Mouse (Mus musculus) liver, embryonic 15.5 days (tissue): ENCODE results near the gene Slc25a47. TPM values are rescaled to one million over a fixed set of nuclear protein-coding genes. Genes with fewer than 3 reads are reported as not detected.
A peak's percentile ranks its signal among the peaks of the same experiment; 100 is the strongest.

Experiments
- ATAC-seq: fragments of 200-750 bp; cut with Nextera tagmentation; 2 replicates; pipeline ENCODE4 v1.8.0; 2017; ENCODE audit warnings: moderate number of reproducible peaks, mild to moderate bottlenecking, moderate library complexity; ENCODE audit not compliant: insufficient read depth
- H3K27ac ChIP-seq: fragments of 300-500 bp; sonication (generic); replicated peaks from 2 replicates; pipeline ENCODE4 v1.5.1; 2015; ENCODE audit warnings: mild to moderate bottlenecking, inconsistent platforms
- H3K27me3 ChIP-seq: fragments of 300-500 bp; sonication (generic); 2 replicates; pipeline ENCODE4 v1.6.1; 2015; ENCODE audit warnings: mild to moderate bottlenecking, inconsistent platforms
- H3K36me3 ChIP-seq: fragments of 300-500 bp; sonication (generic); replicated peaks from 2 replicates; pipeline ENCODE4 v1.6.1; 2015; ENCODE audit warnings: moderate library complexity, mild to moderate bottlenecking, inconsistent platforms
- H3K4me1 ChIP-seq: fragments of 300-500 bp; sonication (generic); replicated peaks from 2 replicates; pipeline ENCODE4 v1.6.1; 2015; ENCODE audit warnings: inconsistent platforms
- H3K4me2 ChIP-seq: fragments of 300-500 bp; sonication (generic); 2 replicates; pipeline ENCODE4 v1.6.1; 2015; ENCODE audit warnings: moderate library complexity, mild to moderate bottlenecking, inconsistent platforms
- H3K4me3 ChIP-seq: fragments of 300-500 bp; sonication (generic); replicated peaks from 2 replicates; pipeline ENCODE4 v1.5.1; 2015; ENCODE audit warnings: mild to moderate bottlenecking, inconsistent platforms
- H3K9ac ChIP-seq: fragments of 300-500 bp; sonication (generic); 2 replicates; pipeline ENCODE4 v1.6.1; 2015; ENCODE audit warnings: moderate library complexity, mild to moderate bottlenecking, inconsistent platforms
- H3K9me3 ChIP-seq: fragments of 300-500 bp; sonication (generic); replicated peaks from 2 replicates; pipeline ENCODE4 v1.6.1; 2016; ENCODE audit warnings: inconsistent platforms
- WGBS: fragments of 180-500 bp; shearing (Covaris S2); methylation state at CpG from one replicate; pipeline ENCODE4 v1.1.7; 2015; ENCODE audit warnings: mixed read lengths; ENCODE audit not compliant: insufficient replicate concordance; 5-methylcytosine and 5-hydroxymethylcytosine counted together
- polyA plus RNA-seq: library from polyadenylated mRNA; unstranded; fragments of >200 nt; fragmentation: Nextera tagmentation; extraction: Ambion mirVana; gene quantifications from 2 replicates; pipeline ENCODE4 v1.2.1, GENCODE M21; 2015

Slc25a47 gene
- polyA plus RNA-seq, 1 experiment from 2014 or later: 13.2 TPM

DNA sequence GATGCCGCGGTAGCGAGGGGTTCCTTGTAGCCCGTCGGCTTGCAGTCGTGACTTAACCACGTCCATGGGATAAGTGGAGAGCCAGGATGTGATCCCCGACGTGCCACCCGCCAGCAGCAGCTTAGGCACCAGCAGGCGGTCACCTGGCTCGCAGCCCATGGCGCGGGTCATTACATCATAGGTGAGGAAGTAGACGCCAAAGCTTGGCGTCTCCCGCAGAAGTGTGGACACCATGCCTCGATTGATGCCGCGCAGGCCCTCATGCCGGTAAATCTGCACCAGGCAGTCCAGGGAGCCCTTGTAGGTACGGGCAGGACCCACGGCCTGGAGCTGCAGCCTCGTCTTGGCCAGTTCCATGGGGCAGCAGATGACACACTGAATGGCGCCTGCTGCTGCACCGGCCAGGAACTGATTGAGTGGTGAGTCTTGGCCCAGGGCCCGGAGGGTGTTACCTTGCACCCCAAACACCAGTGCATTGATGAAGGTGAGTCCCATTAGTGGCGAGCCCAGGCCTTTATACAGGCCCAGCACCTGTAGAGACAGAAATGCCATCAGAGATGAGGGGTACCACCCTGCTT lies 8.8 kb upstream of the Slc25a47 start:
- Histone ChIP-seq H3K27ac (no peak overlapping the region), H3K36me3 (peaks cover 21% of the 10 kb centered on the region; the same call in 1 of the 2 replicates), H3K4me1 (no peaks in the 10 kb centered on the region), H3K27me3 (no peaks in the 10 kb centered on the region), H3K9me3 (no peaks in the 10 kb centered on the region), H3K9ac (no peak overlapping the region), H3K4me2 (no peak overlapping the region), H3K4me3 (no peak overlapping the region)
- ATAC-seq: no peak
- WGBS: 89% methylated on average over 28 of the region's 28 CpGs

GRCm38 (mm10) chr12:108827641-108828040 lies 8.2 kb upstream of the Slc25a47 start:
- Histone ChIP-seq H3K9ac (no peak overlapping the region), H3K4me1 (peaks cover 4% of the 10 kb centered on the region; the same call in 1 of the 2 replicates), H3K36me3 (peaks cover 21% of the 10 kb centered on the region; the same call in 1 of the 2 replicates), H3K9me3 (no peaks in the 10 kb centered on the region), H3K27me3 (no peaks in the 10 kb centered on the region), H3K4me3 (no peak overlapping the region), H3K27ac (no peak overlapping the region), H3K4me2 (no peak overlapping the region)
- 90% methylated on average over 6 of the region's 6 CpGs for WGBS
- no peak for ATAC-seq

GRCm38 (mm10) chr12:108829636-108830035 lies 6.2 kb upstream of the Slc25a47 start:
- no peak overlapping the region for H3K9ac ChIP-seq
- WGBS: 73% methylated on average over 5 of the region's 5 CpGs

DNA sequence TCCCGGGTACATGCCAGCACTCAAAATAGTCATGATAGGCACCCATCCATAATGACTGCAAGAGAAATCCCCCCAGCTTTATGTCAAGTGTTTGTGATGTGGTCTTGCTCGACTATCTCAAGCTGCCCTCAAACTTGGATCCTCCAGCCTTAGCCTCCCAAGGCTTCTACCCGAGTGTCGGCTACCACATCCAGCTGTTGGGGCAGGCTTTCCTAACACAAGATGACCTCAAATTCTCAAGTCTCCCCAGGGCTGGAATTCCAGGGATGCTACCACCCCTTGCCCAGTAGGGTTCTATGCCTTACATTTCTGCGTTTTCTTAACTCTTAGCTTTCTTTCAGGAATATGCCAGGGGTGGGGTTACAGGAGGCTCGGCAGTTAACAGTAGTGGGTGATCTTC lies 5.5 kb upstream of the Slc25a47 start:
- H3K36me3 ChIP-seq: peaks cover 21% of the 10 kb centered on the region; the same call in 1 of the 2 replicates
- no peak for ATAC-seq
- no peak overlapping the region for H3K4me3 ChIP-seq
- 77% methylated on average over 6 of the region's 6 CpGs for WGBS
- H3K4me2 ChIP-seq: no peak overlapping the region
- no peak overlapping the region for H3K27ac ChIP-seq
- peaks cover 13% of the 10 kb centered on the region for H3K4me1 ChIP-seq
- H3K9me3 ChIP-seq: no peaks in the 10 kb centered on the region
- no peak overlapping the region for H3K9ac ChIP-seq
- peaks cover 6% of the 10 kb centered on the region; the same call in 1 of the 2 replicates for H3K27me3 ChIP-seq

More at GRCm38 (mm10) chr12:108829636-108830035, 6.2 kb upstream of the Slc25a47 start:
- Histone ChIP-seq H3K27me3 (peaks cover 3% of the 10 kb centered on the region; the same call in 1 of the 2 replicates), H3K36me3 (peaks cover 21% of the 10 kb centered on the region; the same call in 1 of the 2 replicates), H3K27ac (no peak overlapping the region), H3K4me2 (no peak overlapping the region), H3K9me3 (no peaks in the 10 kb centered on the region), H3K4me1 (peaks cover 6% of the 10 kb centered on the region), H3K4me3 (no peak overlapping the region)
- no peak for ATAC-seq

GRCm38 (mm10) chr12:108831966-108832643 lies 3.7 kb upstream of the Slc25a47 start:
- Histone ChIP-seq H3K9ac (no peak overlapping the region), H3K4me3 (no peak overlapping the region), H3K27me3 (peaks cover 6% of the 10 kb centered on the region; the same call in 1 of the 2 replicates), H3K27ac (no peak overlapping the region), H3K4me2 (no peak overlapping the region), H3K9me3 (no peaks in the 10 kb centered on the region), H3K4me1 (peaks cover 31% of the 10 kb centered on the region), H3K36me3 (peaks cover 12% of the 10 kb centered on the region; the same call in 1 of the 2 replicates)
- no peak for ATAC-seq
- 64% methylated on average over 9 of the region's 9 CpGs for WGBS

GRCm38 (mm10) chr12:108832851-108833250 lies 3.0 kb upstream of the Slc25a47 start:
- WGBS: 77% methylated on average over 8 of the region's 8 CpGs
- ATAC-seq: no peak
- H3K9me3 ChIP-seq: no peaks in the 10 kb centered on the region
- no peak overlapping the region for H3K9ac ChIP-seq
- H3K4me3 ChIP-seq: no peak overlapping the region
- peaks cover 38% of the 10 kb centered on the region for H3K4me1 ChIP-seq
- no peak overlapping the region for H3K27ac ChIP-seq
- peaks cover 6% of the 10 kb centered on the region; the same call in 1 of the 2 replicates for H3K27me3 ChIP-seq
- no peak overlapping the region for H3K4me2 ChIP-seq
- peaks cover 6% of the 10 kb centered on the region; the same call in 1 of the 2 replicates for H3K36me3 ChIP-seq

- H3K4me3 ChIP-seq: no peak overlapping the region
- no peak overlapping the region for H3K27ac ChIP-seq
- no peak for ATAC-seq
- no peaks in the 10 kb centered on the region for H3K9me3 ChIP-seq
- peaks cover 6% of the 10 kb centered on the region; the same call in 1 of the 2 replicates for H3K27me3 ChIP-seq
- peaks cover under 1% of the 10 kb centered on the region; the same call in 1 of the 2 replicates for H3K36me3 ChIP-seq
- no peak overlapping the region for H3K4me2 ChIP-seq
- peaks cover 43% of the 10 kb centered on the region for H3K4me1 ChIP-seq
- WGBS: 74% methylated on average over 3 of the region's 3 CpGs
- no peak overlapping the region for H3K9ac ChIP-seq
Measured at GRCm38 (mm10) chr12:108833408-108833807, 2.4 kb upstream of the Slc25a47 start.

- no peaks in the 10 kb centered on the region for H3K36me3 ChIP-seq
- H3K4me2 ChIP-seq: no peak overlapping the region
- no peak overlapping the region for H3K9ac ChIP-seq
- H3K27me3 ChIP-seq: peaks cover 6% of the 10 kb centered on the region; the same call in 1 of the 2 replicates
- no peaks in the 10 kb centered on the region for H3K9me3 ChIP-seq
- peaks cover 44% of the 10 kb centered on the region for H3K4me1 ChIP-seq
- 76% methylated on average over 3 of the region's 3 CpGs for WGBS
- ATAC-seq: no peak
- no peak overlapping the region for H3K27ac ChIP-seq
- H3K4me3 ChIP-seq: no peak overlapping the region
Measured at GRCm38 (mm10) chr12:108834337-108834736, 1.5 kb upstream of the Slc25a47 start.

GRCm38 (mm10) chr12:108834786-108835185 lies 1.1 kb upstream of the Slc25a47 start:
- peaks cover 44% of the 10 kb centered on the region for H3K4me1 ChIP-seq
- WGBS: 50% methylated on average over 5 of the region's 5 CpGs
- H3K27ac ChIP-seq: no peak overlapping the region
- no peak for ATAC-seq
- no peaks in the 10 kb centered on the region for H3K36me3 ChIP-seq
- H3K27me3 ChIP-seq: peaks cover 6% of the 10 kb centered on the region; the same call in 1 of the 2 replicates
- H3K4me2 ChIP-seq: peak overlapping the region; percentile 99
- H3K9me3 ChIP-seq: no peaks in the 10 kb centered on the region
- H3K4me3 ChIP-seq: peak overlapping the region; percentile 67
- H3K9ac ChIP-seq: peak overlapping the region; percentile 61

- Histone ChIP-seq H3K9ac (peak overlapping the region; percentile 61), H3K4me2 (peak overlapping the region; percentile 99), H3K4me3 (peak overlapping the region; percentile 67), H3K4me1 (peaks cover 44% of the 10 kb centered on the region), H3K9me3 (no peaks in the 10 kb centered on the region), H3K27me3 (peaks cover 6% of the 10 kb centered on the region; the same call in 1 of the 2 replicates), H3K27ac (peak overlapping the region; percentile 61; the same call in 1 of the 2 replicates), H3K36me3 (no peaks in the 10 kb centered on the region)
- ATAC-seq: peak; percentile 1
- WGBS: 6% methylated on average over 51 of the region's 51 CpGs
Measured at GRCm38 (mm10) chr12:108835208-108835839, 522 bp upstream of the Slc25a47 start.

GRCm38 (mm10) chr12:108836722-108837121 lies 876 bp downstream of the Slc25a47 start:
- no peak overlapping the region for H3K27ac ChIP-seq
- 37% methylated on average over 7 of the region's 7 CpGs for WGBS
- ATAC-seq: no peak

More at GRCm38 (mm10) chr12:108836722-108837121, 876 bp downstream of the Slc25a47 start:
- 0 out of 2 replicates have a peak, but pooled peaks cover 3% of the 10 kb centered on the region for H3K36me3 ChIP-seq
- peak overlapping the region; percentile 99 for H3K4me2 ChIP-seq
- peak overlapping the region; percentile 67 for H3K4me3 ChIP-seq
- H3K9ac ChIP-seq: peak overlapping the region; percentile 64
- peaks cover 44% of the 10 kb centered on the region for H3K4me1 ChIP-seq
- no peaks in the 10 kb centered on the region for H3K9me3 ChIP-seq
- peaks cover 6% of the 10 kb centered on the region; the same call in 1 of the 2 replicates for H3K27me3 ChIP-seq
